Mouse (Mus musculus) forelimb bud, embryonic 11.5 days (tissue): ENCODE measurements at regions not wholly inside any gene's neighbourhood (a gene's known extent, or its start where the extent isn't known, plus 50 kb on each side); places are given as distances from the start of the nearest gene placed in this dataset.
A peak's percentile ranks its signal among the peaks of the same experiment; 100 is the strongest.

Experiments
- DNase-seq: peaks from one replicate; pipeline ENCODE4 v3.0.0-alpha.2; 2012; ENCODE audit warnings: low read depth, low spot score

- DNase-seq = no peak
Measured at GRCm38 (mm10) chr7:73138861-73139493, 236.3 kb upstream of the Rgma start.

GRCm38 (mm10) chr7:73139901-73140300 is 235.4 kb upstream of the Rgma start:
- DNase-seq = no peak

- peak; percentile 72 for DNase-seq
Measured at GRCm38 (mm10) chr7:73141167-73141566, 234.1 kb upstream of the Rgma start.

GRCm38 (mm10) chr7:73143902-73144301 is 231.4 kb upstream of the Rgma start:
- DNase-seq = no peak

- DNase-seq = no peak
Measured at GRCm38 (mm10) chr7:73144846-73145245, 230.5 kb upstream of the Rgma start.

GRCm38 (mm10) chr7:73147251-73147650 is 228.1 kb upstream of the Rgma start:
- no peak for DNase-seq

- DNase-seq = no peak
Measured at GRCm38 (mm10) chr7:73150436-73150835, 224.9 kb upstream of the Rgma start.

GRCm38 (mm10) chr7:73151586-73152467 is 223.5 kb upstream of the Rgma start:
- no peak for DNase-seq

GRCm38 (mm10) chr7:73153668-73154067 is 221.6 kb upstream of the Rgma start:
- no peak for DNase-seq

GRCm38 (mm10) chr7:73158833-73159232 is 216.5 kb upstream of the Rgma start:
- DNase-seq = no peak

GRCm38 (mm10) chr7:73160968-73161367 is 214.3 kb upstream of the Rgma start:
- DNase-seq = no peak

GRCm38 (mm10) chr7:73163687-73164086 is 211.6 kb upstream of the Rgma start:
- DNase-seq = peak; percentile 64

GRCm38 (mm10) chr7:73165521-73165920 is 209.8 kb upstream of the Rgma start:
- no peak for DNase-seq

GRCm38 (mm10) chr7:73169416-73169815 is 205.9 kb upstream of the Rgma start:
- DNase-seq = no peak

GRCm38 (mm10) chr7:73172615-73173014 is 202.7 kb upstream of the Rgma start:
- DNase-seq = no peak

GRCm38 (mm10) chr7:73183761-73184160 is 191.5 kb upstream of the Rgma start:
- DNase-seq = no peak

GRCm38 (mm10) chr7:73184208-73185070 is 190.9 kb upstream of the Rgma start:
- DNase-seq = no peak

GRCm38 (mm10) chr7:73185071-73185531 is 190.2 kb upstream of the Rgma start:
- DNase-seq = no peak

GRCm38 (mm10) chr7:73185591-73185990 is 189.7 kb upstream of the Rgma start:
- no peak for DNase-seq

- DNase-seq = no peak
Measured at GRCm38 (mm10) chr7:73186501-73186900, 188.8 kb upstream of the Rgma start.

GRCm38 (mm10) chr7:73191388-73192278 is 183.7 kb upstream of the Rgma start:
- DNase-seq = no peak
